Mouse (Mus musculus) hindbrain, embryonic 13.5 days (tissue): Measurements from ENCODE around the gene Robo2. TPM values are rescaled to one million over a fixed set of nuclear protein-coding genes. Genes with fewer than 3 reads are reported as not detected.
A peak's percentile ranks its signal among the peaks of the same experiment; 100 is the strongest.

Experiments used
- ATAC-seq: fragments of 200-750 bp; cut with Nextera tagmentation; 2 replicates; pipeline ENCODE4 v1.8.0; 2017; ENCODE audit warnings: moderate TSS enrichment; ENCODE audit not compliant: low FRiP score
- H3K27ac ChIP-seq: fragments of 300-500 bp; sonication (generic); 2 replicates; pipeline ENCODE4 v1.5.1; 2015; ENCODE audit warnings: inconsistent platforms, mild to moderate bottlenecking, moderate library complexity
- H3K27me3 ChIP-seq: fragments of 300-500 bp; sonication (generic); 2 replicates; pipeline ENCODE4 v1.6.1; 2015; ENCODE audit warnings: mild to moderate bottlenecking, inconsistent platforms
- H3K36me3 ChIP-seq: fragments of 300-500 bp; sonication (generic); 2 replicates; pipeline ENCODE4 v1.6.1; 2015; ENCODE audit warnings: mild to moderate bottlenecking, inconsistent platforms
- H3K4me1 ChIP-seq: fragments of 300-500 bp; sonication (generic); replicated peaks from 2 replicates; pipeline ENCODE4 v1.6.1; 2015; ENCODE audit warnings: inconsistent platforms
- H3K4me2 ChIP-seq: fragments of 300-500 bp; sonication (generic); 2 replicates; pipeline ENCODE4 v1.6.1; 2015; ENCODE audit warnings: inconsistent platforms, mild to moderate bottlenecking, moderate library complexity
- H3K4me3 ChIP-seq: fragments of 300-500 bp; sonication (generic); 2 replicates; pipeline ENCODE4 v1.5.1; 2015; ENCODE audit warnings: mild to moderate bottlenecking, inconsistent platforms
- H3K9ac ChIP-seq: fragments of 300-500 bp; sonication (generic); 2 replicates; pipeline ENCODE4 v1.6.1; 2015; ENCODE audit warnings: mild to moderate bottlenecking, inconsistent platforms
- H3K9me3 ChIP-seq: fragments of 300-500 bp; sonication (generic); 2 replicates; pipeline ENCODE4 v1.6.1; 2016; ENCODE audit warnings: inconsistent platforms
- WGBS: fragments of 180-500 bp; shearing (Covaris S2); methylation state at CpG from one replicate; pipeline ENCODE4 v1.1.7; 2015; 5-methylcytosine and 5-hydroxymethylcytosine counted together
- polyA plus RNA-seq: library from polyadenylated mRNA; unstranded; fragments of >200 nt; fragmentation: Nextera tagmentation; extraction: Ambion mirVana; gene quantifications from 2 replicates; pipeline ENCODE4 v1.2.1, GENCODE M21; 2015

The Robo2 gene
- polyA plus RNA-seq, 1 experiment from 2014 or later, result 101 TPM

- Histone ChIP-seq H3K4me1 (peaks cover 15% of the 10 kb centered on the region; the same call in 1 of the 2 replicates), H3K9ac (peak overlapping the region; percentile 64), H3K4me3 (peak overlapping the region; percentile 75), H3K27me3 (0 out of 2 replicates have a peak, but pooled peaks cover 3% of the 10 kb centered on the region), H3K27ac (0 out of 2 replicates have a peak overlapping the region, but pooled peaks have one; percentile 36), H3K4me2 (peak overlapping the region; percentile 91), H3K9me3 (no peaks in the 10 kb centered on the region), H3K36me3 (no peaks in the 10 kb centered on the region)
- WGBS, result 48% methylated on average over 1 of the region's 1 CpGs
- no peak for ATAC-seq
Measured at GRCm38 (mm10) chr16:74408566-74408965, 3.1 kb downstream of the Robo2 start.

- 23% methylated on average over 2 of the region's 2 CpGs for WGBS
- Histone ChIP-seq H3K4me2 (no peak overlapping the region), H3K4me1 (peaks cover 23% of the 10 kb centered on the region), H3K9ac (no peak overlapping the region), H3K4me3 (no peak overlapping the region), H3K27ac (no peak overlapping the region), H3K36me3 (no peaks in the 10 kb centered on the region), H3K9me3 (no peaks in the 10 kb centered on the region), H3K27me3 (no peaks in the 10 kb centered on the region)
- ATAC-seq, result peak; percentile 91
Measured at GRCm38 (mm10) chr16:74397291-74397690, 14.3 kb downstream of the Robo2 start.

- Histone ChIP-seq H3K9me3 (no peaks in the 10 kb centered on the region), H3K4me3 (no peak overlapping the region), H3K27ac (no peak overlapping the region), H3K4me1 (peaks cover 23% of the 10 kb centered on the region), H3K4me2 (no peak overlapping the region), H3K27me3 (no peaks in the 10 kb centered on the region), H3K36me3 (no peaks in the 10 kb centered on the region), H3K9ac (no peak overlapping the region)
- 78% methylated on average over 2 of the region's 2 CpGs for WGBS
- no peak for ATAC-seq
Measured at GRCm38 (mm10) chr16:74395678-74396077, 15.9 kb downstream of the Robo2 start.

GRCm38 (mm10) chr16:74379458-74379857 is 32.2 kb downstream of the Robo2 start:
- Histone ChIP-seq H3K9me3 (no peaks in the 10 kb centered on the region), H3K9ac (no peak overlapping the region), H3K27me3 (no peaks in the 10 kb centered on the region), H3K4me3 (no peak overlapping the region), H3K4me2 (no peak overlapping the region), H3K4me1 (peaks cover 25% of the 10 kb centered on the region), H3K36me3 (no peaks in the 10 kb centered on the region), H3K27ac (no peak overlapping the region)
- ATAC-seq, result no peak
- 29% methylated on average over 2 of the region's 2 CpGs for WGBS

- peaks cover 26% of the 10 kb centered on the region for H3K4me1 ChIP-seq
- no peak overlapping the region for H3K9ac ChIP-seq
- no peaks in the 10 kb centered on the region for H3K36me3 ChIP-seq
- peak; percentile 82 for ATAC-seq
- WGBS, result 38% methylated on average over 12 of the region's 12 CpGs
- H3K27me3 ChIP-seq, result no peaks in the 10 kb centered on the region
- no peak overlapping the region for H3K4me3 ChIP-seq
- no peaks in the 10 kb centered on the region for H3K9me3 ChIP-seq
- no peak overlapping the region for H3K27ac ChIP-seq
- 0 out of 2 replicates have a peak overlapping the region, but pooled peaks have one; percentile 13 for H3K4me2 ChIP-seq
Measured at GRCm38 (mm10) chr16:74375342-74375940, 36.2 kb downstream of the Robo2 start.

GRCm38 (mm10) chr16:74374540-74374939 is 37.1 kb downstream of the Robo2 start:
- 71% methylated on average over 5 of the region's 5 CpGs for WGBS
- no peak overlapping the region for H3K27ac ChIP-seq
- no peaks in the 10 kb centered on the region for H3K36me3 ChIP-seq
- H3K9me3 ChIP-seq, result no peaks in the 10 kb centered on the region
- no peaks in the 10 kb centered on the region for H3K27me3 ChIP-seq
- H3K4me2 ChIP-seq, result no peak overlapping the region
- peaks cover 23% of the 10 kb centered on the region for H3K4me1 ChIP-seq
- H3K4me3 ChIP-seq, result no peak overlapping the region
- ATAC-seq, result no peak
- no peak overlapping the region for H3K9ac ChIP-seq

GRCm38 (mm10) chr16:74373407-74373806 is 38.2 kb downstream of the Robo2 start:
- Histone ChIP-seq H3K4me1 (peaks cover 19% of the 10 kb centered on the region), H3K4me2 (no peak overlapping the region), H3K9me3 (no peaks in the 10 kb centered on the region), H3K4me3 (no peak overlapping the region), H3K27ac (no peak overlapping the region), H3K9ac (no peak overlapping the region), H3K36me3 (no peaks in the 10 kb centered on the region), H3K27me3 (no peaks in the 10 kb centered on the region)
- 66% methylated on average over 3 of the region's 3 CpGs for WGBS
- no peak for ATAC-seq

GRCm38 (mm10) chr16:74372876-74373275 is 38.7 kb downstream of the Robo2 start:
- WGBS, result 73% methylated on average over 1 of the region's 1 CpGs
- Histone ChIP-seq H3K4me3 (no peak overlapping the region), H3K9ac (no peak overlapping the region), H3K9me3 (no peaks in the 10 kb centered on the region), H3K27me3 (no peaks in the 10 kb centered on the region), H3K4me1 (peaks cover 19% of the 10 kb centered on the region), H3K4me2 (no peak overlapping the region), H3K27ac (no peak overlapping the region), H3K36me3 (no peaks in the 10 kb centered on the region)
- no peak for ATAC-seq

GRCm38 (mm10) chr16:74348437-74348836 is 63.2 kb downstream of the Robo2 start:
- ATAC-seq, result no peak
- Histone ChIP-seq H3K27ac (no peak overlapping the region), H3K4me3 (no peak overlapping the region), H3K9me3 (no peaks in the 10 kb centered on the region), H3K36me3 (no peaks in the 10 kb centered on the region), H3K9ac (no peak overlapping the region), H3K27me3 (no peaks in the 10 kb centered on the region), H3K4me2 (no peak overlapping the region), H3K4me1 (peaks cover 4% of the 10 kb centered on the region; the same call in 1 of the 2 replicates)
- WGBS, result 54% methylated on average over 6 of the region's 6 CpGs

- Histone ChIP-seq H3K4me2 (no peak overlapping the region), H3K4me1 (peaks cover 5% of the 10 kb centered on the region; the same call in 1 of the 2 replicates), H3K9me3 (no peaks in the 10 kb centered on the region), H3K9ac (no peak overlapping the region), H3K27me3 (no peaks in the 10 kb centered on the region), H3K36me3 (no peaks in the 10 kb centered on the region), H3K4me3 (no peak overlapping the region), H3K27ac (no peak overlapping the region)
- no peak for ATAC-seq
- 46% methylated on average over 9 of the region's 9 CpGs for WGBS
Measured at GRCm38 (mm10) chr16:74338969-74339630, 72.5 kb downstream of the Robo2 start.

- Histone ChIP-seq H3K27ac (no peak overlapping the region), H3K9ac (no peak overlapping the region), H3K36me3 (no peaks in the 10 kb centered on the region), H3K9me3 (no peaks in the 10 kb centered on the region), H3K4me3 (no peak overlapping the region), H3K27me3 (no peaks in the 10 kb centered on the region), H3K4me2 (no peak overlapping the region), H3K4me1 (peaks cover 11% of the 10 kb centered on the region)
- ATAC-seq, result no peak
- 31% methylated on average over 9 of the region's 9 CpGs for WGBS
Measured at GRCm38 (mm10) chr16:74321666-74322371, 89.8 kb downstream of the Robo2 start.

- no peak overlapping the region for H3K4me3 ChIP-seq
- WGBS, result 37% methylated on average over 7 of the region's 7 CpGs
Measured at GRCm38 (mm10) chr16:74316150-74316549, 95.5 kb downstream of the Robo2 start.

More at GRCm38 (mm10) chr16:74316150-74316549, 95.5 kb downstream of the Robo2 start:
- H3K4me2 ChIP-seq, result no peak overlapping the region
- no peak overlapping the region for H3K27ac ChIP-seq
- H3K9ac ChIP-seq, result no peak overlapping the region
- no peak for ATAC-seq
- no peaks in the 10 kb centered on the region for H3K36me3 ChIP-seq
- no peaks in the 10 kb centered on the region for H3K9me3 ChIP-seq
- no peaks in the 10 kb centered on the region for H3K27me3 ChIP-seq
- H3K4me1 ChIP-seq, result peaks cover 15% of the 10 kb centered on the region
